Mouse (Mus musculus) ovary, adult 18-20 months (tissue): Measurements from ENCODE around the gene Gpnmb.

Experiments used
- DNase-seq: peaks from one replicate; pipeline ENCODE4 v3.0.0; 2022; ENCODE audit warnings: low spot score, mixed read lengths

The Gpnmb gene

DNA sequence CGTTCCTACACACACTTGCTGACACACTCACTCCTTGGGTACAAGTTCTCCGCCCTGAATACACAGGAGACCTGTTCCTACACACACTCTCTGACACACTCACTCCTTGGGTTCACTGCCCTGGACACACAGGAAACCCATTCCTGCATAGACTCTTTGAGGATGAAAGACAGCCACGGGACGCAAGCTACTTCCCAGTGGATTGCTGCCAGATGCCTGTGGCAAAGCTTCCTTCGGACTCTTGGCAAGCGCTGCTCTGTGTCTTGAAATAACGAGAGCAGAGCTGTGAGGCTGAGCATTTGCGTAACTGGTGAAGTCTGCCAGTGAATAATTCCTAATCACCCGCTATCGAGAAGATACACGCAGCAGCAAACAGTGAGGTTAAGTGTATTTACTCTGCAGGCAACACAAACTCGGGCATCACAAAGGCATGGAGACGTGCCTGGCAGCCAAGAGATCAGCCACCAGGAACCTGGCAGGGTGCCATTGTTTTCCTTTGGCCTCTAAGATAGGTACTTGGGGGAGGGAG lies 60.7 kb downstream of the Gpnmb start:
- peak; percentile 79 for DNase-seq

DNA sequence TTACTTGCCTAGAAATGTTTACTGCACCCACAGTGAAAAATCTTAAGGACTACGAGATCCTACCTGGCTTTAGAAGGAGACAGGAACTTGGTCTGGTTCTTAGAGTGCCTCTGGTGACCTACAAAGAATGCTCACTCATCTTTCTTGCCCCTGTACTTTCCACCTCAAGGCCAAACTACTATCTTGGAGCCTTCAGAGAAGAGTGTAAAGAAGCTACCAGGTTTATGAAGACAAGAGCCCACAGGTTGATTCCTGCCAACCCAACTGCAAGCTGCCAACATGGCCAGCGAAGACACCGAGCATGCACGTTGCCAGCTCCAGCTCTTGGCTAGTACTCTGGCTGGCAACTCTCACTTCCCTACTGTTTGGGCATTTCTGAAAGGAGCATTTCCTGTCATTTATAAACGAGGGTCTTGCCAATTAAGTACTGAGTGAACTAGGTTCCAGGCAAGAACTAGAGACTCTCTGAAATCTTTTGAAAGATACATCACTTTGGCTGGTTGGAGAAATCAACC lies 61.3 kb downstream of the Gpnmb start:
- DNase-seq: no peak

GRCm38 (mm10) chr6:49099086-49099485 lies 62.7 kb downstream of the Gpnmb start:
- no peak for DNase-seq

DNA sequence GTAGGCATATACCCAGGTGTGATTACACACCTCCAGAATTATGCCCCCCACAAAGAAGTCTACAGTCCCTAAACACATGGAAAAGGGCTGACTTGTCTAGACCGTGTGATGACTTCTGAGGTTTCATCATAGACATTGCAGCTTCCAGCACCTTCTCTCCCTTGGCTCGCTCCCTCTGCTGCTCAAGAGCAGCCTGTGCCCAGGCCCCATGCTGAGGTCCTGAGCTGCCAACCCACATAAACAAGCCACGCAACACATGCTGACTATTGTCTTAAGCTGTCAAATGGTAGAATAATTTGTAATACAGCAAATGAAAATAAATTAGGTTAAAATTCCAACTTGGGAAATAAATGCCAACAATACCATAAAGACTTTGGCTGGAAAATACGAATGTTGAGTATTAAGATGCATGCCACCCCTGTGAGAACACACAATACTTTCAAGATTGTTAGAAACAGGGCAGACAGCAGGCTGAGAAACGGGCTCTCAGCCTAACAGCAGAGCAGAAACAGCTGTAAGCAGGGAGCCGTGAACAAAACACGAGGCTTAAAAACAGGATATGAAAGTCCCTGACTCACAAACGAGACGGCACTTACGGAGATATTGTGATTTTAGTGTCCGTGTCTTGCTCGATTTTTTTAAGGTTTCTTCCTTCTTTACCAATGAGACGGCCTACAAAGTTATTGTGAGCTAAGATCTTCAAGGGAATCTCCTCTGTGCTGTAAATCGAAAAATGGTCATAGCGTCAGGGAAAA lies 70.6 kb downstream of the Gpnmb start:
- no peak for DNase-seq

DNA sequence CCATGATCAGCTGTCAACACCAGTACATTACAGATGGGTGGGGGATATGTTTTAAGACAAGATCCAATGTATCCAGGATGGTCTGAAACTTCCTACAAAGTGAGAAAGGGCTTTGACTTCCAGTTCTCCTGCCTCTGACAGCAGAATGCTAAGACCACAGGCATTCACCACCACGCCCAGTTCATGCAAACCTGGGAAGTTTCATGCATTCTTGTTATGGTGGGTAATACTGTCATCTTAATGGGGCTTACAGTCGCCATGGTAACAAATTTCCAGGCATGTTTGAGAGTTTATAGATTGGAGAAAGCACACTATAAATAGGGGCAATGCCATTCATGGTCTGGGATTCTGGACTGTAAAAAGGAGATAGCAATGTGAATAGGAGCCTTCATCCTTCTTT lies 72.8 kb downstream of the Gpnmb start:
- DNase-seq: no peak

GRCm38 (mm10) chr6:49113895-49114294 lies 77.5 kb downstream of the Gpnmb start:
- DNase-seq: no peak

GRCm38 (mm10) chr6:49114457-49114856 lies 78.1 kb downstream of the Gpnmb start:
- DNase-seq: no peak

- DNase-seq: no peak
Observed at GRCm38 (mm10) chr6:49115550-49115949, 79.2 kb downstream of the Gpnmb start.

GRCm38 (mm10) chr6:49116241-49116640 lies 79.9 kb downstream of the Gpnmb start:
- no peak for DNase-seq

GRCm38 (mm10) chr6:49118446-49118845 lies 82.1 kb downstream of the Gpnmb start:
- DNase-seq: no peak

GRCm38 (mm10) chr6:49119462-49120135 lies 83.3 kb downstream of the Gpnmb start:
- no peak for DNase-seq

DNA sequence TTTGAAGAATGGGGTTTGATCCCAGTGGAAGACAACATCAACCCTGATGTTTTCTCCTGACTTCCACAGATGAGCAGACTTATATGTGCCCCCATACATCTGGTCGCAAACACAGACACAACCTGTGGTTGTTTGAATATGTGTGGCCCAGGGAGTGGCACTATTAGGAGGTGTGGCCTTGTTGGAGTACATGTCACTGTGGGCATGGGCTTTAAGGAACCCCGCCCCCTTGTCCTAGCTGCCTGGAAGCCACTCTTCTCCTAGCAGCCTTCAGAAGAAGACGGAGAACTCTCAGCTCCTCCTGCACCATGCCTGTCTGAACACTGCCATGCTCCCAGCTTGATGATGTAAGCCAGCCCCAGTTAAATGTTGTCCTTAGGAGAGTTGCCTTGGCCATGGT lies 84.0 kb downstream of the Gpnmb start:
- DNase-seq: no peak
